Mouse (Mus musculus): ENCODE measurements around the gene Pitpnc1. TPM values are rescaled to one million over a fixed set of nuclear protein-coding genes. Genes with fewer than 3 reads are reported as not detected.

Pitpnc1 gene
- polyA plus RNA-seq, 1 experiment from 2014 or later = 14.0 TPM

GRCm38 (mm10) chr11:107274206-107274605 lies 196.3 kb downstream of the Pitpnc1 start:
- Histone ChIP-seq H3K27ac (no peak overlapping the region), H3K36me3 (no peaks in the 10 kb centered on the region), H3K4me3 (replicated peaks) (no peak overlapping the region), H3K9ac (no peak overlapping the region), H3K27me3 (replicated peaks) (no peaks in the 10 kb centered on the region), H3K9me3 (no peaks in the 10 kb centered on the region), H3K4me2 (no peak overlapping the region), H3K4me1 (peaks cover 14% of the 10 kb centered on the region)
- 80% methylated on average over 9 of the region's 9 CpGs for WGBS
- ATAC-seq (ENCODE audit: insufficient read depth, low FRiP score, low read depth) = no peak

- Histone ChIP-seq H3K4me2 (peak overlapping the region; percentile 19; the same call in 1 of the 2 replicates), H3K4me1 (peaks cover 14% of the 10 kb centered on the region), H3K36me3 (no peaks in the 10 kb centered on the region), H3K4me3 (replicated peaks) (no peak overlapping the region), H3K27ac (peak overlapping the region; percentile 54), H3K27me3 (replicated peaks) (no peaks in the 10 kb centered on the region), H3K9me3 (no peaks in the 10 kb centered on the region), H3K9ac (no peak overlapping the region)
- WGBS = 57% methylated on average over 11 of the region's 11 CpGs
- peak; percentile 42; the same call in 1 of the 2 replicates for ATAC-seq (ENCODE audit: insufficient read depth, low FRiP score, low read depth)
These were observed 198.0 kb downstream of the Pitpnc1 start for GRCm38 (mm10) chr11:107272351-107272975.

- Histone ChIP-seq H3K4me3 (replicated peaks) (no peak overlapping the region), H3K27me3 (replicated peaks) (no peaks in the 10 kb centered on the region), H3K9me3 (no peaks in the 10 kb centered on the region), H3K4me2 (no peak overlapping the region), H3K27ac (no peak overlapping the region), H3K9ac (no peak overlapping the region), H3K4me1 (peaks cover 5% of the 10 kb centered on the region), H3K36me3 (no peaks in the 10 kb centered on the region)
- 62% methylated on average over 9 of the region's 9 CpGs for WGBS
- ATAC-seq (ENCODE audit: insufficient read depth, low FRiP score, low read depth) = no peak
These were observed 199.9 kb downstream of the Pitpnc1 start for GRCm38 (mm10) chr11:107270564-107270963.

- H3K36me3 ChIP-seq = no peaks in the 10 kb centered on the region
- no peak overlapping the region for H3K9ac ChIP-seq
- no peak overlapping the region for H3K4me2 ChIP-seq
- WGBS = 98% methylated on average over 3 of the region's 3 CpGs
- H3K4me1 ChIP-seq = peaks cover 2% of the 10 kb centered on the region
- H3K27ac ChIP-seq = no peak overlapping the region
- no peak overlapping the region for H3K4me3 ChIP-seq (replicated peaks)
- ATAC-seq (ENCODE audit: insufficient read depth, low FRiP score, low read depth) = no peak
- H3K27me3 ChIP-seq (replicated peaks) = no peaks in the 10 kb centered on the region
- H3K9me3 ChIP-seq = no peaks in the 10 kb centered on the region
These were observed 203.0 kb downstream of the Pitpnc1 start for GRCm38 (mm10) chr11:107267522-107267921.

GRCm38 (mm10) chr11:107265861-107266260 lies 204.6 kb downstream of the Pitpnc1 start:
- H3K27ac ChIP-seq = no peak overlapping the region
- no peak overlapping the region for H3K9ac ChIP-seq
- no peak overlapping the region for H3K4me2 ChIP-seq
- no peak for ATAC-seq (ENCODE audit: insufficient read depth, low FRiP score, low read depth)
- no peak overlapping the region for H3K4me3 ChIP-seq (replicated peaks)
- H3K4me1 ChIP-seq = no peaks in the 10 kb centered on the region
- H3K9me3 ChIP-seq = no peaks in the 10 kb centered on the region
- H3K27me3 ChIP-seq (replicated peaks) = no peaks in the 10 kb centered on the region
- WGBS = 89% methylated on average over 4 of the region's 4 CpGs
- no peaks in the 10 kb centered on the region for H3K36me3 ChIP-seq

GRCm38 (mm10) chr11:107264889-107265615 lies 205.4 kb downstream of the Pitpnc1 start:
- Histone ChIP-seq H3K9me3 (no peaks in the 10 kb centered on the region), H3K27me3 (replicated peaks) (no peaks in the 10 kb centered on the region), H3K9ac (no peak overlapping the region), H3K4me2 (no peak overlapping the region), H3K4me3 (replicated peaks) (no peak overlapping the region), H3K36me3 (no peaks in the 10 kb centered on the region), H3K27ac (peak overlapping the region; percentile 57; the same call in 1 of the 2 replicates), H3K4me1 (no peaks in the 10 kb centered on the region)
- WGBS = 59% methylated on average over 20 of the region's 20 CpGs
- ATAC-seq (ENCODE audit: insufficient read depth, low FRiP score, low read depth) = peak; percentile 22; the same call in 1 of the 2 replicates

GRCm38 (mm10) chr11:107263838-107264237 lies 206.7 kb downstream of the Pitpnc1 start:
- 72% methylated on average over 9 of the region's 9 CpGs for WGBS
- ATAC-seq (ENCODE audit: insufficient read depth, low FRiP score, low read depth) = no peak
- Histone ChIP-seq H3K9ac (no peak overlapping the region), H3K4me1 (no peaks in the 10 kb centered on the region), H3K4me3 (replicated peaks) (no peak overlapping the region), H3K4me2 (no peak overlapping the region), H3K27me3 (replicated peaks) (no peaks in the 10 kb centered on the region), H3K9me3 (no peaks in the 10 kb centered on the region), H3K36me3 (no peaks in the 10 kb centered on the region), H3K27ac (no peak overlapping the region)

- WGBS = 80% methylated on average over 7 of the region's 7 CpGs
- no peak overlapping the region for H3K27ac ChIP-seq
- ATAC-seq (ENCODE audit: insufficient read depth, low FRiP score, low read depth) = no peak
- H3K27me3 ChIP-seq (replicated peaks) = no peaks in the 10 kb centered on the region
- no peak overlapping the region for H3K4me2 ChIP-seq
- H3K9me3 ChIP-seq = no peaks in the 10 kb centered on the region
- no peaks in the 10 kb centered on the region for H3K36me3 ChIP-seq
- H3K4me3 ChIP-seq (replicated peaks) = no peak overlapping the region
- H3K4me1 ChIP-seq = no peaks in the 10 kb centered on the region
- H3K9ac ChIP-seq = no peak overlapping the region
These were observed 211.1 kb downstream of the Pitpnc1 start for GRCm38 (mm10) chr11:107259428-107259827.

- H3K9me3 ChIP-seq = no peaks in the 10 kb centered on the region
- H3K4me3 ChIP-seq (replicated peaks) = no peak overlapping the region
- no peak overlapping the region for H3K9ac ChIP-seq
- H3K36me3 ChIP-seq = 0 out of 2 replicates have a peak, but pooled peaks cover 4% of the 10 kb centered on the region
- no peak overlapping the region for H3K4me2 ChIP-seq
- 73% methylated on average over 11 of the region's 11 CpGs for WGBS
- H3K27ac ChIP-seq = peak overlapping the region; percentile 21; the same call in 1 of the 2 replicates
- peak; percentile 53 for ATAC-seq (ENCODE audit: insufficient read depth, low FRiP score, low read depth)
- H3K27me3 ChIP-seq (replicated peaks) = no peaks in the 10 kb centered on the region
- no peaks in the 10 kb centered on the region for H3K4me1 ChIP-seq
These were observed 215.3 kb downstream of the Pitpnc1 start for GRCm38 (mm10) chr11:107255185-107255584.

- no peak overlapping the region for H3K9ac ChIP-seq
- H3K4me1 ChIP-seq = no peaks in the 10 kb centered on the region
- H3K36me3 ChIP-seq = 0 out of 2 replicates have a peak, but pooled peaks cover 4% of the 10 kb centered on the region
- H3K4me3 ChIP-seq (replicated peaks) = no peak overlapping the region
- 85% methylated on average over 7 of the region's 7 CpGs for WGBS
- ATAC-seq (ENCODE audit: insufficient read depth, low FRiP score, low read depth) = no peak
- no peak overlapping the region for H3K27ac ChIP-seq
- no peak overlapping the region for H3K4me2 ChIP-seq
- H3K9me3 ChIP-seq = no peaks in the 10 kb centered on the region
- no peaks in the 10 kb centered on the region for H3K27me3 ChIP-seq (replicated peaks)
These were observed 216.3 kb downstream of the Pitpnc1 start for GRCm38 (mm10) chr11:107254181-107254580.

- 85% methylated on average over 10 of the region's 10 CpGs for WGBS
- Histone ChIP-seq H3K36me3 (0 out of 2 replicates have a peak, but pooled peaks cover 4% of the 10 kb centered on the region), H3K27ac (no peak overlapping the region), H3K4me3 (replicated peaks) (no peak overlapping the region), H3K9ac (no peak overlapping the region), H3K4me1 (no peaks in the 10 kb centered on the region), H3K27me3 (replicated peaks) (no peaks in the 10 kb centered on the region), H3K4me2 (no peak overlapping the region), H3K9me3 (no peaks in the 10 kb centered on the region)
- no peak for ATAC-seq (ENCODE audit: insufficient read depth, low FRiP score, low read depth)
These were observed 218.5 kb downstream of the Pitpnc1 start for GRCm38 (mm10) chr11:107252026-107252425.

- H3K4me2 ChIP-seq = no peak overlapping the region
- WGBS = 83% methylated on average over 7 of the region's 7 CpGs
- no peak overlapping the region for H3K27ac ChIP-seq
- H3K4me1 ChIP-seq = no peaks in the 10 kb centered on the region
- no peaks in the 10 kb centered on the region for H3K27me3 ChIP-seq (replicated peaks)
- no peak overlapping the region for H3K9ac ChIP-seq
- no peaks in the 10 kb centered on the region for H3K9me3 ChIP-seq
- 0 out of 2 replicates have a peak, but pooled peaks cover 4% of the 10 kb centered on the region for H3K36me3 ChIP-seq
- no peak for ATAC-seq (ENCODE audit: insufficient read depth, low FRiP score, low read depth)
- no peak overlapping the region for H3K4me3 ChIP-seq (replicated peaks)
These were observed 219.0 kb downstream of the Pitpnc1 start for GRCm38 (mm10) chr11:107251460-107251859.

All from stomach, embryonic 15.5 days (tissue).